Mouse (Mus musculus) mesoderm, embryonic 11.5 days (tissue): ENCODE results near the gene Rfwd3.
A peak's percentile ranks its signal among the peaks of the same experiment; 100 is the strongest.
"Not testable (repeated sequence)": the region's sequence is repeated elsewhere in the genome, so short reads cannot be mapped to it uniquely, and the experiment has no call there.

Experiments
- DNase-seq: peaks from one replicate; pipeline ENCODE4 v3.0.0-alpha.2; 2012; ENCODE audit warnings: low read depth, low spot score

Rfwd3 gene

GRCm38 (mm10) chr8:111299821-111300568 is at the start of gene Rfwd3:
TSS of gene Rfwd3 (minus strand) at chr8:111300222.
- peak; percentile 99 for DNase-seq

DNA sequence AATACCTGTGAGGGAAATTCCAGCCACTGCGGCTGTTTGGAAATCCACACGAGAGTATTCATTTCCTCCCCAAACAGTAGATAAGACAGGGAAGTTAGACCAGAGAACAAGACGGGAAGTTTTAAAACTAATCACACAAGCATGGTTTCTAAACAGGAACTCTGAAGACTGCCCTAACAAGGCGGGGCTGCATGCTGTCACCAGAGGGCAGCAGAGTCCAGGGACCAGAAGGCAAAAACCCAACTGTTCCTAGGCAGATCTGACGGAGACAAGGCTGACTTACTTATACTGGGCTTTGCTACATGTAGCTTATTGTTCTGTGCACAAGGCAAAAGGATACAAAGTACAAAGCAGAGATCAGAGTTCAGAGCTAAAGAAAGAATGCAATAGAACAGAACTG is 43.2 kb upstream of the Rfwd3 start:
- peak; percentile 75 for DNase-seq

GRCm38 (mm10) chr8:111340186-111340585 is 40.2 kb upstream of the Rfwd3 start:
- DNase-seq: no peak

GRCm38 (mm10) chr8:111338370-111339208 is 38.6 kb upstream of the Rfwd3 start:
- no peak for DNase-seq

GRCm38 (mm10) chr8:111337890-111338347 is 37.9 kb upstream of the Rfwd3 start, which contains the start of gene Mlkl:
TSS of gene Mlkl (minus strand) at chr8:111338177.
- DNase-seq: peak; percentile 53

DNA sequence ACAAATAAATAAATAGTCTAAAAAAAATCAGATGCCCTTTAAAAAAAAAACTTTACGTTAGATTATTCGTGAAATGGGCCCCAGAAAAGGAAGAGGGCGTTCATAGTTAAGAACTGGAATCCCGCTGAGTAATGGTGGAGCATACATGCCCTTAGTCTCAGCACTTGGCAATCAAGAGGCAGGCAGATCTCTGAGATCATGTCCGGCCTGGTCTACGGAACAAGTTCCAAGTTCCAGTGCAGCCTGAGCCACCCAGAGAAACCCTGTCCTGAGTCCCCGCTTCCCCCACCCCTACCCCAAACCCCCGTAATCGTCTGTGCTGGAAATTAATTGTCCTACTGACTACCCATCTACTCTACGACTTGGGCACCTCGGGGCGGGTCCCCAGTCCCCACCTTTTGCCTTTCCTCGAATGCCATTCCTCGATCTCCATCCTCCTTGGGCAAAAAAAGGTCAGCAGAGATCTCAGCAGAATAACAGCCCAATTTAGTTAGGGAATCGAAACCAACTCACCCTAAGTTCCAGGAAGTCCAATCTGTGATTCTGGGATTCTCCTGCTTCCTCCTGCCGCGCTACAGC is 37.4 kb upstream of the Rfwd3 start:
- DNase-seq: no peak

- DNase-seq: no peak
Measured at GRCm38 (mm10) chr8:111336692-111337091, 36.7 kb upstream of the Rfwd3 start.

GRCm38 (mm10) chr8:111325222-111325790 is 25.3 kb upstream of the Rfwd3 start:
- no peak for DNase-seq

- DNase-seq: no peak
Measured at GRCm38 (mm10) chr8:111314729-111315128, 14.7 kb upstream of the Rfwd3 start.

GRCm38 (mm10) chr8:111313961-111314360 is 13.9 kb upstream of the Rfwd3 start:
- not testable (repeated sequence) for DNase-seq

DNA sequence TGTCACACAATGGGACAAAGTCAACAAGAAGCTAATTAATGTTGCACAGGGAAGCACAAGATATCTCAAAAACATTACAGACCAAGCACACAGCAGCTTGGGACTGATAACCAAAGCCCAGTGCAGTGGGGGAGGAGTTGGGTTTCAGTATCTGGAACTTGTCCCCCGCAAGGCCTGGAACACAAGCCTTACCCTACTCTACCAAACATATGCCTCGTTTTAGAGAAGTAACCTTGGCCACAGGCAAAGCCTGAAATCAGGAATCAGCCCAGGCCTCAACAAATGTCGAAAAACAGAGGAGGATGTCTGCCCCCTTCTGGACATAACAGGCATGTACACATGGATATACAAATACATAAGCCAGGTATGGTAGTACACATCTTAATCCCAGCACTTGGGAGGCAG is 12.7 kb upstream of the Rfwd3 start:
- DNase-seq: no peak

GRCm38 (mm10) chr8:111310006-111310405 is 10.0 kb upstream of the Rfwd3 start:
- DNase-seq: not testable (repeated sequence)

DNA sequence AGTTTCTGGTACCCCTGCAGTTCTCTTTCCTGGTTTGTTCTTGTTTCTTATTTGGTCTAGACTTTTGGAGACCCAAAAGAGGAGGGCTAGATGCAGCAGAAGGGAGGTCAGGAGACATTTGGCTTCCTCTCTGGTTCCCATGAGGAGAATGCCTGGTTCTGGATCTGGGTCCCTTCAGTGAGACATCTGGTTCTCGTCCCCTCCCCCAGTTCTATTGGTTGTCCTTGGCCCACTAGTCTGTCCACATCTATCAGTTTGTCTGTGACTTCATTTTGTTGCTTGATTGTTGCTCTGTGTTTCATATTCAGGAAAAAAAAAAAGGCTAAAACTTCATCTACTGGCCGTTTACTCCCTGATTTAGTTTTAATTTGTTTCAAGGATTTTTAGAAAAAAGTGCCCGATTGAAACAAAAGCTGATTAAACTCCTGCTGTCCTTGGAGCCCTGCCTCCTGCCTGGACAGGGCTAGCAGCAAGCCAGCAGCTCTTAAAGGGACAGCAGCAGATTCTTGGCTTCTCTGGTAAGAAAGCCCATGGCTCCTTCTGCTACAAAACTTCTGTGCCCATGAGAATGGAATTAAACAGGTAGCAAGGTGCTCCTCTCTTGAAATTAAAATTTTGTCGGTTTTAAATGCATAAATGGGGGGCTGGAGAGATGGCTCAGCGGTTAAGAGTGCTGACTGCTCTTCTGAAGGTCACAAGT is 5.2 kb upstream of the Rfwd3 start:
- DNase-seq: no peak

DNA sequence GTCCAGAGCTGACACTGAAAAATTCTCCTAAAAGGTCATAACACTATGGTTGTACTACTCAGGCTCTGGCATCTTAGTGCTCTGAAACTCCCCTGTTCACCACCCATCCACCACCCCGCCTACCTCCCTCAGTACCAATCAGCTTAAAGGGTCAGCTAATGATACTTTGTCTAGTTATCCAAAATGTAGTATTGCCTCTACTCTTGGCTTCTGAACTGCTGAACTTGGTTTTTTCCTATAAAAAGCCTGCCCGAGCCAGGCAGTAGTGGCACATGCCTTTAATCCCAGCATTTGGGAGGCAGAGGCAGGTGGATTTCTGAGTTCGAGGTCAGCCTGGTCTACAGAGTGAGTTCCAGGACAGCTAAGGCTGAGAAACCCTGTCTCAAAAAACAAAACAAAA is 4.3 kb upstream of the Rfwd3 start:
- no peak for DNase-seq

DNA sequence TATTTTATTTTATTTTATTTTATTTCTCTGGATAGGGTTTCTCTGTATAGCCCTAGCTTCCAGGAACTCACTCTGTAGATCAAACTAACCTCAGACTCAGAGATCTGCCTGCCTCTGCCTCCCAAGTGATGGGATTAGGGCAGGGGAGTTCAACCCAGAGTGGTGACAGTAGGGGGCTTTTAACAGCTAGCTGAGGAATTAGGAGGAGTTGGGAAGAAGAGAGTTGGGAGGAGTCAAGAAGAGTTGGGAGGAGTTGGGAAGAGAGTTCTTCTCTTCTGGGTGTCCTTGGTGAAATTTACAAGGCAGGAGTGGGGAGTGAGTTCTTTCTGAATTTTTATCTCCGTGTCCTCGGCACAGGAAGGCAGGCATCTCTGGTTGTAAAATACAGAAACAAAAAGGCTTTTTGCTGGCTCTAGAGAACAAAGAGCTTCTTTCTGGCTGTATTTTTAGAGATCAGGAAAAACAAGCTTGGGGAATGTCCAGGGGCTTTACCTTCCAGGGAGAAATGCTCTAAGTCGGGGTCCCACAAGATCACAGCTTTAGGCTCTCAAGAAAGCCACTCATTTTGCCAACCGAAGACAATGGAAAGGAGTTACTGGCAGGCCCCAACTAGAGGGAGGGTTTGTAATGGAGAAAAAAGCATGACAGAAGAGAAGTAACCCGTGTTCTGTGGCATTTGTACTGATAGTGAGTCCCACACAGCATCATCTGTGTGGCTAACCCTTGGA is 3.2 kb upstream of the Rfwd3 start:
- DNase-seq: not testable (repeated sequence)

- no peak for DNase-seq
Measured at GRCm38 (mm10) chr8:111300597-111301546, 850 bp upstream of the Rfwd3 start.

DNA sequence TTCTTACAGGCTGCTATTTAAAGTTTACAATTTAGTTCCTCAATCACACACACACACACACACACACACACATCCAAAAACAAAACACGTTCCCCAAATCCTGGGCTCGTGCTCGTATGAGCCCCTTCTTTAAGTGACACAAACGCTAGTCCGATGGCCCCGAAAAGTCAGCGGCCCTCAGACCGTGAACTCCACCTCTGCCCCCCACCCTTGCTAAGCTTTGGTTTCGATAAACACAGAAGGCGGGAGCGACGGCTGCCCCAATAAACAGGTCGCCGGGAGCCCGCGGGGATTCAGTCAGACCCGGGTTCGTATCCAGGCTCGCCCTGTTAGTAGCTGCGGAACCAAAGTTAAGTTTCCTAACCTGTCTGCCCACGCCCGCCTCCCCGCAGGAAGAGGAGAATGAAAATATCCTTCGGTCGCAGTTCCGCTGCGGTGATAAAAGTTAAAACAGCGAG is 630 bp downstream of the Rfwd3 start:
- peak; percentile 32 for DNase-seq

DNA sequence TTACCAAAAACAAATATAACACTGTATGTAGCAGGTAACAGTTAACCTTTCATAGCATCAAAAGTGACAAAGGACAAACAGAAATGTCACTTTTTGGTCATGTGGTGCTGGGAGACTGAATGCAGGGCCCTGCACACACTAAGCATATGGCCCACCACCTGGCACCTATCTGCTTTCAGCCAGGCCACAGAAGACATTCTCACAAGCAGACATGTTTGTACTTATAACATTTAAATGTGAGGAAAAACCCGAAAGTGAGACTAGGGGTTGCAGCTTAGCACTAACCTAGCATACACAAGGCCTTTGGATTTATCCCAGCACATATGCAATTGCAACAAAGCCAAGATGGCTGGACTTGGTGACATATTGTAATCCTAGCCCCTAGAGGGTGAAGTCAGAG is 2.0 kb downstream of the Rfwd3 start:
- no peak for DNase-seq

DNA sequence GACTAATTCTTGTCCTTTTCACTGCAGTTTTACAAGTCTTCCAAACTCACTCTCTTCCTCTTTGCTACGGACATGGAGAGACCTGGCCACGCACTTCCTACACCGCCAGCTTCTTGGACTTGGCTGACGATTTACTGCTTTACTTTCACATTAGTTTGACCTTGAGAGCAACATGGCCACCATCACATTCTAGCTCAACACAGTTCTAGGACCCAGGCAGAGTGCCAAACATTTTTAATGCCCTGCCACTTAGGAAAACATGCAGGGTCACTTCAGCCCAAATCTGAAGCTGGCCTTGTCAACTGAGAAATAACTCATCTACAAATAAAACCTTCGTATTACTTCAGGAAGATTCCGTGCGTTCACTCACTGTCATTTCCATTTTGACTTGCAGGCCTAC is 8.3 kb downstream of the Rfwd3 start:
- DNase-seq: no peak
